In the genomic region with DNA sequence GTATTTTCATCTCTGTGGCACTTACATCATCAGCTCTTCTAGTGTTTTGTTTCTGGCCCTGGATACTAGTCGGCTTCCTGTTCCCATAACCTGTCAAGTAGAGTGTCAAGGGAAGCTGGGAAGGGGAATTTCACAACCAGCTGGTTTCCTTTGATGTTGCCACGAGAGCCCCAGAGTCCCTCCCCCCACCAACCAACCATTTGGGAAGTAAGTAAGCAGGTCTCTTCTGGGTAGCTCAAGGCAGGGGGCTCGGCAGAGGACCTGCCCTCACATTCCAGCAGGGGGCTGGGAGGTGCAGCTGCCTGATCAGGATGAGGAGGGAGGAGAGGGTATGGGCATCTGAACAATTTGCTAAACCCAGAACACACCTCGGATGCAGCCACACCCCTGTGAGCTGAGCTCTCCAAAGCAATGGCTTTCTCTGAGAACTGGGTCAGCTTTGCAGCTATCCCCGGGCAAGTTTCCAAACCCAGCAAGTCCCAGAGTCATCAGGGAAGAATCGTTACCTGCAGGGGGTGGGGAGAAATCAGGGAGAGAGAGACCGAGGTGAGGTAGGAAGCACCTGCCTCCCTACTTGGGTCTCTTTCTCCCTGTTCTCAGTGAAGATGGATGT, we compare ENCODE assay signal across 9 mouse cellular contexts. TPM values are rescaled to one million over a fixed set of nuclear protein-coding genes. Genes with fewer than 3 reads are reported as not detected.
DNase-seq lines count a peak whose midpoint lies in the region; ATAC-seq lines count a peak whose summit lies in the region.
"Had no signal": no experiment of that assay in that cellular context is flagged by ENCODE, and none has a peak within 500 bp of the region (broad histone marks: within the 10 kb centered on the region; RNA-seq: fewer than 3 reads in every experiment).

No protein-coding gene starts in this region.

- H3K9me3 ChIP-seq in hindbrain, embryonic 11.5 days (ENCODE audit: control insufficient read depth, low read length) = no peaks in the 10 kb centered on the region
- no peaks in the 10 kb centered on the region for H3K9me3 ChIP-seq in hindbrain, embryonic 16.5 days (ENCODE audit: control insufficient read depth, low read length)
- H3K9me3 ChIP-seq: liver, embryonic 13.5 days had no signal

- WGBS in hindbrain, embryonic 11.5 days = 12% methylated on average over 7 of the region's 7 CpGs
- 15% methylated on average over 7 of the region's 7 CpGs for WGBS in hindbrain, embryonic 16.5 days

- H3K9ac ChIP-seq in hindbrain, embryonic 11.5 days (ENCODE audit: low read depth, low read length) = no peak overlapping the region
- H3K9ac ChIP-seq in hindbrain, embryonic 16.5 days (ENCODE audit: low read depth, low read length) = no peak overlapping the region; the same call in 1 of the 2 replicates
- H3K9ac ChIP-seq: liver, embryonic 13.5 days had no signal

- H3K36me3 ChIP-seq in hindbrain, embryonic 11.5 days (ENCODE audit: control insufficient read depth, insufficient read depth, low read length) = no peaks in the 10 kb centered on the region
- H3K36me3 ChIP-seq in hindbrain, embryonic 16.5 days (ENCODE audit: control insufficient read depth, insufficient read depth, low read length) = no peaks in the 10 kb centered on the region

- H3K27ac ChIP-seq in hindbrain, embryonic 11.5 days (ENCODE audit: low read depth, low read length) = no peak overlapping the region
- no peak overlapping the region for H3K27ac ChIP-seq in hindbrain, embryonic 16.5 days (ENCODE audit: low read depth, low read length)
- H3K27ac ChIP-seq: liver, embryonic 13.5 days had no signal

- peaks cover 4% of the 10 kb centered on the region for H3K4me1 ChIP-seq in hindbrain, embryonic 11.5 days (replicated peaks; ENCODE audit: control insufficient read depth, insufficient read depth, low read length)
- peaks cover 22% of the 10 kb centered on the region for H3K4me1 ChIP-seq in hindbrain, embryonic 16.5 days (ENCODE audit: control insufficient read depth, insufficient read depth, low read depth, low read length)

- DNase-seq in hindbrain, embryonic 11.5 days (ENCODE audit: low spot score) = peak; percentile 44
- peak; percentile 34 to 49 for DNase-seq in cerebellum, postnatal 25 days
- DNase-seq in kidney, adult 18-20 months = peak; percentile 64
- peak; percentile 71 to 80 for DNase-seq in lung, postnatal 4 days
- no peak for DNase-seq in frontal cortex, postnatal 14 days (ENCODE audit: low spot score in 2 of 2)
- no peak for DNase-seq in c-Kit-positive CD71-positive TER-119-positive erythroid progenitor cells, embryonic 14.5 days (ENCODE audit: low spot score)
- DNase-seq in ovary, postnatal 36 days (ENCODE audit: low spot score) = no peak
- DNase-seq: liver, embryonic 13.5 days had no signal

- H3K4me2 ChIP-seq in hindbrain, embryonic 11.5 days (replicated peaks; ENCODE audit: low read depth, low read length) = no peak overlapping the region
- H3K4me2 ChIP-seq in hindbrain, embryonic 16.5 days (ENCODE audit: low read length) = no peak overlapping the region
- H3K4me2 ChIP-seq: liver, embryonic 13.5 days had no signal

- ATAC-seq in hindbrain, embryonic 11.5 days (ENCODE audit: low FRiP score) = no peak
- ATAC-seq in hindbrain, embryonic 16.5 days = no peak

- no peak overlapping the region for H3K4me3 ChIP-seq in hindbrain, embryonic 11.5 days (ENCODE audit: low read depth, low read length)
- no peak overlapping the region for H3K4me3 ChIP-seq in hindbrain, embryonic 16.5 days (ENCODE audit: low read length)
- H3K4me3 ChIP-seq: liver, embryonic 13.5 days had no signal

- no peaks in the 10 kb centered on the region for H3K27me3 ChIP-seq in hindbrain, embryonic 11.5 days (ENCODE audit: control insufficient read depth, insufficient read depth, low read length)
- no peaks in the 10 kb centered on the region for H3K27me3 ChIP-seq in hindbrain, embryonic 16.5 days (replicated peaks; ENCODE audit: control insufficient read depth, insufficient read depth, low read length)

RNA-seq across cellular contexts. Expression of a gene that starts 1.5 kb away (rescaled TPM):
- polyA plus RNA-seq in hindbrain, embryonic 11.5 days (2014; fragmentation: Nextera tagmentation; extraction: Ambion mirVana) = 39.7 and 47.8 TPM in 2 replicates
- 40.7 and 47.5 TPM in 2 replicates for polyA plus RNA-seq in hindbrain, embryonic 16.5 days (2015; fragmentation: Nextera tagmentation; extraction: Ambion mirVana)

Comparison
In these comparisons a context has a peak if more than half of its experiments do, and no peak if none do; other contexts are left out.
1. DNase-seq: peak in hindbrain, embryonic 11.5 days (single experiment), cerebellum, postnatal 25 days (2 of 2), kidney, adult 18-20 months (single experiment) and lung, postnatal 4 days (2 of 2); none in frontal cortex, postnatal 14 days (0 of 2), c-Kit-positive CD71-positive TER-119-positive erythroid progenitor cells, embryonic 14.5 days (single experiment) and ovary, postnatal 36 days (single experiment).